Mouse (Mus musculus): ENCODE measurements around the gene Olfr827. TPM values are rescaled to one million over a fixed set of nuclear protein-coding genes. Genes with fewer than 3 reads are reported as not detected.

The Olfr827 gene
- polyA plus RNA-seq (2012; ENCODE audit: insufficient read depth, insufficient read length, low replicate concordance, missing spikeins) = not detected in 2 replicates

DNA sequence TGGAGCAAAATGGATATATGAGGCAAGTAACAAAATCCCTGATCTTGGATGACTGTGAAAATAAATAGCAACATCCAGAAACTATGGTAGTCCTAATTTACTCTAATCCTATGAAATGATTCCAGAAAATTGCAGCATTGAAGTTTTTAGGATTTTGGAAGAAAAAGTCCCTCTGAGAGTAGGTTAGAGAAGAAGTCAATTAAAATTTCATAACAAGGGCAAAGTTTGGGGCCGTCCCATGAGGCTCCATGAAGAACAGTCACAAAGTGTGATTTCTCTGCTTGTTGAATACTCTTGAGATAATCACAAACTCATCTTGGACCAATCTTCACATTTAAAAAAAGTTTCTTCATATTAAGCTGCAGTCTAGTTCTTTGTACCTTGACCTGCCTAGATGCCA lies at the start of gene Olfr827:
TSS of gene Olfr827 (minus strand) at position 101 of the 400 bp plus-strand sequence.
- TF ChIP-seq CTCF (IDR thresholded peaks at IDR 0.05; ENCODE audit: insufficient read depth, low read depth, low read length) = no peak
- no peak for TF ChIP-seq POLR2A (IDR thresholded peaks at IDR 0.05; ENCODE audit: insufficient read depth, low read depth, low read length)
- 95% methylated on average over 1 of the region's 1 CpGs for WGBS
- no peak within 1 kb of the TSS for H3K4me3 ChIP-seq (ENCODE audit: insufficient read depth, low read depth, low read length)

DNA sequence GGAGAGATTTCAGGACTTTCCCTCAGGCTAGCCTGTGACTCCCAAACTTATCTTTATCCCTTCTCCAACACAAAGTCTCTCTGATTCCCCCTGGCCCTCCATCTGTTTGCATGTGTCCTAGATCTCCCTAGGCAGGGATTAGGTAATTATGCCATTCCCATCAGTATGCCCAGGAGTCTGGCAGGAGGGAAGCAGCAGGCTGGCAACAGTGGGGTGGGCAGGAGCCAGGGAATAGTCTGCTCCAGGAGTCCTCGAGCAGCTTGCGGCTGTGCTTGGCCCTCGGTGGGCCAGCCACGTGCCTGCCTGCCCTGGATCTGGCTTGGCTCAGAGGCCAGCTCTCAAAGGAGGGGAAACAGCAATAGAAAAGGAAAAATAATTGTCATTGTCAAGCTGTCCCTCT lies 49.0 kb upstream of the Olfr827 start:
- Histone ChIP-seq H3K27ac (ENCODE audit: insufficient read depth, low read depth, low read length) (no peak overlapping the region), H3K4me1 (ENCODE audit: control insufficient read depth, insufficient read depth, low read length) (peaks cover 6% of the 10 kb centered on the region; the same call in 1 of the 2 replicates), H3K4me3 (ENCODE audit: insufficient read depth, low read depth, low read length) (no peak overlapping the region)
- WGBS = 18% methylated on average over 4 of the region's 4 CpGs
- no peak for TF ChIP-seq CTCF (IDR thresholded peaks at IDR 0.05; ENCODE audit: insufficient read depth, low read depth, low read length)
- TF ChIP-seq POLR2A (IDR thresholded peaks at IDR 0.05; ENCODE audit: insufficient read depth, low read depth, low read length) = no peak

More for the DNA sequence above, at the start of gene Olfr827:
- Histone ChIP-seq H3K4me1 (ENCODE audit: control insufficient read depth, insufficient read depth, low read length) (no peaks in the 10 kb centered on the region), H3K27ac (ENCODE audit: insufficient read depth, low read depth, low read length) (no peak within 1 kb of the TSS)

DNA sequence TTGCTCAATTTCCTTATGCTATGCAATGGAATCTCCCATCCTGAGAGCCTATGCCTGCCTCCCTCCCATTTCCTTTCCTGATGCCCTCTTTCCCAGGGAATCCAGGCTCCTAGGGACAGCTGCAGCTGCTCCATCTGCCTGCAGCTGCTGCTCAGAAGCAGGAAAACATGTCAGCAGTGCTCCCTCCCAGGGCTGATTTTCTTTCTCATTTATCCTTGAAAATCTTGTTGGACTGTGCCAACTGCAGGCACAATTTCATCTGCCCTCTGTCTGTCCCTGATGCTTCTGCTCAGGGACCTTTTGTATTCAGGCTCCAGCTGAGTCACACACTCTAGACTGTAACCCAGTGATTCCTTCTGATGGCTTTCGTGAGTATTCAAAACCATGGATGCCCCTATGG lies 45.3 kb upstream of the Olfr827 start:
- TF ChIP-seq POLR2A (IDR thresholded peaks at IDR 0.05; ENCODE audit: insufficient read depth, low read depth, low read length) (no peak), CTCF (IDR thresholded peaks at IDR 0.05; ENCODE audit: insufficient read depth, low read depth, low read length) (no peak)
- Histone ChIP-seq H3K27ac (ENCODE audit: insufficient read depth, low read depth, low read length) (peak overlapping the region; percentile 41; the same call in 1 of the 2 replicates), H3K4me1 (ENCODE audit: control insufficient read depth, insufficient read depth, low read length) (peaks cover 6% of the 10 kb centered on the region; the same call in 1 of the 2 replicates), H3K4me3 (ENCODE audit: insufficient read depth, low read depth, low read length) (no peak overlapping the region)
- WGBS = 57% methylated on average over 1 of the region's 1 CpGs

DNA sequence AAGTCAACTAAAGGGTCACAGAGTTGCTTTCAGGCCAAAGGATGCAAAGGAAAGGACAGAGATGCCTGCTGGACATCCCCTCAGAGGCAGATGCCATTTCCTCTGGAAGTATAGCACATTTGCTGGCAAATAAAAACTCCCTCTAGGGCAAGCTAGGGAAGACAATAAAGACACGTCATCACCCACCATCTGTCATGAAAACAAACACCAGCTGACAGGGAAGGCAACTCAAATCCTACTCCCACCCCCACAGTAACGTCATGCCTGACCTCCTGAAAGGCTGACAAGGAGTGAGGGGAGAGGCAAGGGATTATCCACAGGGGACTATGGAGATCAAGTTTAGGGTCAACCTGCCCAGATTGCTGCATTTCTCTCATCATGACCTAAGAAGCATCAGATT lies 30.1 kb upstream of the Olfr827 start:
- no peak overlapping the region for H3K4me3 ChIP-seq (ENCODE audit: insufficient read depth, low read depth, low read length)
- 17% methylated on average over 2 of the region's 2 CpGs for WGBS
- no peak overlapping the region for H3K27ac ChIP-seq (ENCODE audit: insufficient read depth, low read depth, low read length)
- TF ChIP-seq CTCF (IDR thresholded peaks at IDR 0.05; ENCODE audit: insufficient read depth, low read depth, low read length) (no peak), POLR2A (IDR thresholded peaks at IDR 0.05; ENCODE audit: insufficient read depth, low read depth, low read length) (no peak)
- H3K4me1 ChIP-seq (ENCODE audit: control insufficient read depth, insufficient read depth, low read length) = no peaks in the 10 kb centered on the region

DNA sequence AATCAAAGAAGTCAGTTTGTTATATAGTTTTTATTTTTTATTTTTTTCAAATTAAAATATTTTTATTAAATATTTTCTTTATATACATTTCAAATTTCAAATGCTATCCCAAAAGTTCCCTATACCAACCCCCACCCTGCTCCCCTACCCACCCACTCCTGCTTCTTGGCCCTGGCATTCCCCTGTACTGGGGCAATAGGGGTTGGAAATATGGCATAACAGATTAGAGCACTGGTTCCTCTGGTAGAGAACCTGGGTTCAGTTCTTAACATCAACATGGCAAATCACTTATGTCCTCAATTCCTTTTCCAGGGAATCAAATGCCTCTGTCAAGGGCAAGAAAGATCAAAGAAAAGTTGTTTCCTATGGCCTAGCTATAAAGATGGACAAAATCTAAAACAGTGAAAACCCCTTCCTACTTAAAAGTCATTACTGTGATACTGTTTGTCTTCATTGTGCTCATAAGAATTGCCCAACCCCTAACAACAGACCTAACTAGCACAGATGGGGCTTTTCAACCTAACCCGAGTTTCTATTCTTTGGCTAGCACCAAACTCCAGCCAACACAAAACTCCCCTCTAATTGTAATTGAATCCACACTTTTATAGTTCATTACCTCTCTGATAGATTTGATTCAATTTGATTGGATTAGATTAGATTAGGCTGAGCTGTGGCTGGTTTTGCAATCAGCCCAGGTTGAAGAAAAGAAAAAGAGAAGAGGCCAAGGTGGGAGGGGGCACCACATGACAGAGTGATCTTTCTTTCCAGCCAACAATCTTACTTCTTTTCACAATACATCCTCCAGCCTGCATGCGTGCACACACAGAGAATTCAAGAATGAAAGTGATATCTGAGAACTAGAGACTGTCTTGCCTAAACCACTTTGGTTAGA lies 24.4 kb upstream of the Olfr827 start:
- H3K27ac ChIP-seq (ENCODE audit: insufficient read depth, low read depth, low read length) = no peak overlapping the region
- no peak overlapping the region for H3K4me3 ChIP-seq (ENCODE audit: insufficient read depth, low read depth, low read length)
- TF ChIP-seq POLR2A (IDR thresholded peaks at IDR 0.05; ENCODE audit: insufficient read depth, low read depth, low read length) (no peak), CTCF (IDR thresholded peaks at IDR 0.05; ENCODE audit: insufficient read depth, low read depth, low read length) (no peak)
- WGBS = 50% methylated on average over 2 of the region's 2 CpGs
- no peaks in the 10 kb centered on the region for H3K4me1 ChIP-seq (ENCODE audit: control insufficient read depth, insufficient read depth, low read length)

DNA sequence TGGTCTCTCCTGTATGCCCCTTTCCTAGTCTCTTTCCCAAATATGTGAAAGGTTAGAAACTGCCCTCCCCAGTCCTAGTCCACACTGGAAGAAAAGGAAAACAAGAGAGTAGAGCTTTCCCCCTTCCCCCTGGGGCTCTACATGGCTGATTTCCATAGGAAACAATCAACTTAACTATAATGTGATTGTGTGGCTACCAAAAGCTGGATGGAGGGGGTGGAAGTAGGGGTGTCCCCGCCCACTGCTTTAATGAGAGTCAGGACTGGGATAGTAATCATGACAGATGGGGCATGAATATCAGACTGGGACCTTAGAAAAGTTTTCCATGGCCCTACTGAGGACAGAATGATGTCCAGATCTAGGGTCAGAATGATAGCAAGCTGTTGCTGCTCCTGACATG lies 20.4 kb upstream of the Olfr827 start:
- Histone ChIP-seq H3K27ac (ENCODE audit: insufficient read depth, low read depth, low read length) (no peak overlapping the region), H3K4me1 (ENCODE audit: control insufficient read depth, insufficient read depth, low read length) (no peaks in the 10 kb centered on the region), H3K4me3 (ENCODE audit: insufficient read depth, low read depth, low read length) (no peak overlapping the region)
- WGBS = 41% methylated on average over 1 of the region's 1 CpGs
- TF ChIP-seq POLR2A (IDR thresholded peaks at IDR 0.05; ENCODE audit: insufficient read depth, low read depth, low read length) (no peak), CTCF (IDR thresholded peaks at IDR 0.05; ENCODE audit: insufficient read depth, low read depth, low read length) (no peak)

DNA sequence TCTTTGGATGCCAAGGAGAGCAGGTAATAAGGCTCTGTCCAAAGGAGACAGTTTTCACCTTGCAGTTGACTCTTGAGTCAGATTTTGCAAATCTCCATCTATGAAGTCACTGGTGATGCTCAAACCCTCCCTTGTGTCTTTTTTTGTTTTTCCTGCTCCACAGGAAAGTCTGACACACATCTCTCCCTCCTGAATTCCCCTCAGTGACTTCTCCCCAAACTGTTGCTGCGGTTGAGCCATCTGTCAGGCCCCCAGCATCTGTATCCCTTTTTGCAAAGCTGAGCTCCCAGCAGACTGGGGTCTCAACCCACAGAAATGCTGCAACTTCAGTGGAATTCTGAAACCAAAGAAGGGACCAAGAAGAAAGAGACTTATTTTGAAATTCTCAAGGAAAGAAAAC lies 17.9 kb upstream of the Olfr827 start:
- TF ChIP-seq CTCF (IDR thresholded peaks at IDR 0.05; ENCODE audit: insufficient read depth, low read depth, low read length) (no peak), POLR2A (IDR thresholded peaks at IDR 0.05; ENCODE audit: insufficient read depth, low read depth, low read length) (no peak)
- 84% methylated on average over 1 of the region's 1 CpGs for whole genome bisulfite sequencing
- no peaks in the 10 kb centered on the region for H3K4me1 ChIP-seq (ENCODE audit: control insufficient read depth, insufficient read depth, low read length)
- no peak overlapping the region for H3K4me3 ChIP-seq (ENCODE audit: insufficient read depth, low read depth, low read length)
- H3K27ac ChIP-seq (ENCODE audit: insufficient read depth, low read depth, low read length) = no peak overlapping the region

DNA sequence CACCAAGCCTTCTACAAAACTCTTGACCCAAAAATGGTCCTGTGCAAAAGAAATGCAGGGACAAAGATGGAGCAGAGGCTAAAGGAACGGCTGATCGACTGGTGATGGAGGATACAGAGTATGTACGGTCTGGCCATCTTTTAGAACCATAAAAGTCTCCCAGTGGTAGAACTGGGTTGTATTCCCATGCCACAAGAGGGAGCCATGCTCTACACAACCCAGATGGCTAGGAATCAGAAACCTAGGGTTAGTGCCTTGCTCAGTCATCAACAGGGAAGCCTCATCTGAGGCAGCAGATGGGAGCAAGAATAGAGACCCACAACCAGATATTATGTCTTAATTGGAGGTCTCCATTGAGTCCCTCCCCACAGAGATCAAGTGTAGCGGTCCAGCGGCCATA lies 15.4 kb upstream of the Olfr827 start:
- Histone ChIP-seq H3K4me1 (ENCODE audit: control insufficient read depth, insufficient read depth, low read length) (no peaks in the 10 kb centered on the region), H3K27ac (ENCODE audit: insufficient read depth, low read depth, low read length) (no peak overlapping the region), H3K4me3 (ENCODE audit: insufficient read depth, low read depth, low read length) (no peak overlapping the region)
- WGBS = 89% methylated on average over 5 of the region's 5 CpGs
- no peak for TF ChIP-seq CTCF (IDR thresholded peaks at IDR 0.05; ENCODE audit: insufficient read depth, low read depth, low read length)
- TF ChIP-seq POLR2A (IDR thresholded peaks at IDR 0.05; ENCODE audit: insufficient read depth, low read depth, low read length) = no peak

DNA sequence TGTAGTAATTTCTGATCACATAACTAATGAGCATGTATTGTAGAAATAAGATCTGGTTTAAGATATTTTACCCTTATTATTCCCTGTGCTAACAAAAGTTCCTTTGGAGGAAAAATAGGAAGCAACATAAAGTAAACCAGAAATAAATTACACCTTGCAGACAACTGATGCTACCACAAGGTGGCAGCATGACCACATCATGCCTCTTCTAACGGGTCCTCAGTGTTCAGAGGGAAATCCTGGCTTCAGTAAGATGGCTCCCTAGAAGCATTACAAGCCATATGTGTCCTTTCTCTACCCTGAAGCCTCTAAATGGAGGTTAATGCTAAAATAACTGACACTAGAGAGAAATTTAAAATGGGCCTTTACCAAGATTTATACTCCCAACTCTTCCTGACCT lies 14.0 kb upstream of the Olfr827 start:
- no peak overlapping the region for H3K4me3 ChIP-seq (ENCODE audit: insufficient read depth, low read depth, low read length)
- TF ChIP-seq POLR2A (IDR thresholded peaks at IDR 0.05; ENCODE audit: insufficient read depth, low read depth, low read length) (no peak), CTCF (IDR thresholded peaks at IDR 0.05; ENCODE audit: insufficient read depth, low read depth, low read length) (no peak)
- no peak overlapping the region for H3K27ac ChIP-seq (ENCODE audit: insufficient read depth, low read depth, low read length)
- H3K4me1 ChIP-seq (ENCODE audit: control insufficient read depth, insufficient read depth, low read length) = no peaks in the 10 kb centered on the region
- WGBS = 0% methylated on average over 1 of the region's 1 CpGs

Measured in olfactory bulb, adult 2 months (tissue).